Mouse (Mus musculus) fat pad, adult 2 months (tissue): ENCODE results near the gene Rexo5.

Experiments used
- DNase-seq: peaks from one replicate; pipeline ENCODE4 v3.0.0-alpha.2; 2011; ENCODE audit warnings: low read depth, low spot score; ENCODE audit errors: extremely low read depth

The Rexo5 gene

GRCm38 (mm10) chr7:119881229-119881628, 87.4 kb downstream of the Rexo5 start:
- no peak for DNase-seq

GRCm38 (mm10) chr7:119887887-119888286, 94.1 kb downstream of the Rexo5 start:
- no peak for DNase-seq

GRCm38 (mm10) chr7:119892198-119892597, 98.4 kb downstream of the Rexo5 start:
- DNase-seq: no peak

GRCm38 (mm10) chr7:119892742-119893141, 98.9 kb downstream of the Rexo5 start:
- no peak for DNase-seq

- DNase-seq: no peak
Observed at GRCm38 (mm10) chr7:119894818-119895544, 101.2 kb downstream of the Rexo5 start.

GRCm38 (mm10) chr7:119895639-119896512, 102.1 kb downstream of the Rexo5 start, which contains the start of the genes Lyrm1 and Dcun1d3:
Gene Lyrm1 (plus strand): TSS chr7:119895861.
Gene Dcun1d3 (minus strand): TSS chr7:119896298.
- DNase-seq: no peak

DNA sequence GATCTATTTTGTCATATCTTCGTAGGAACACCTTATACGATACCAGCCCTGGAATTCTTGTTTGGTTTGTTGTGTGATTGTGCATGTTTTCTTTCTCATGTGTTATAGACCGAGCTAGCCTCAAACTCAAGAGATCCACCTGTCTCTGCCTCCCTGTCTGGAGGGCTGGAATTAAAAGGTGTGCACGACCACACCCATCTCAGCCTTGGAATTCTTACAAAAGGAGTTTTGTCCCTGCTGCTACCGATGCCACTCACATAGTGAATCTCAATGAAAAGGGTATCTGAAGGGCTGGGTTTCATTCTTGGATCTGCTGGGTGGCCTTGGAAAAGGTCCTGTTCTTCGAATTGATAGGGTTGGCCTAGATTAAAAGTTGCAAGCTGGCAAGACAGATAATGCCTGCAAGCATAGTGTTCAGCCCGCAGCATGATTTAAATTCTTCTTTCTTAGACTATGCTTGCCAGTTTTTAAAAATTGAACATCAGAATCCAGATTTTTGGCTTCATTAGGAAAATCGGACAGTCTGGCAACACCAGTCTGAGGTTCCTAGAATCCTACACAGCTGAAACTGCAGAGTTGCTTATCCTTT, 103.8 kb downstream of the Rexo5 start:
- DNase-seq: no peak

DNA sequence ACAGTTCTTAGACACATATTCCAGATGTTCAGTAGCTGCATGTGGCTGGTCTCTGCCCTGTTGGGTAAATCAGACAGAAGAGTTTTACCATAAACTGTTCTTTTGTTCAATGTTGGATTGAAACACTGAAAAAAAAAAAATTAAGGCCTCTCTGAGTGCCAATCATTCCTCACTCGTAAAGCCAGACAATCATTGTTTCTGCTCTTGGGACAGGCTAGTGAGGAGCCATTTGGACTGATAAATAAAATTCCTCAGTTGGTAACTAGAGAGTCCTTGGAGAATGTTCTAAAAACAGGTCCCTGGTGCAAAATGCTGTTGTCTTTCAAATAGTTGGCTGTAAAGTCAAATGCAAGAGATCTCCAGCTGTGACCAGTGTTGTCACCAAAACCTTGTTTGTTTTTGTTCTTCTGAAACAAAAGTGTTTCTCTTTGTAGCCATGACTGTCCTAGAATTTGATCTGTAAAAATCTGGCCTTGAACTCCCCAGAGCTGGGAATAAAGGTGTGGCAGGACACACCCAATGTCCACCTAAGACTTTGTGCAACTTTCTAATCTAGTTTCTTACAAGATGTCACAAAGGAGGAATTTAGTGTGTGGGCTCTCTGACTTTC, 104.5 kb downstream of the Rexo5 start:
- no peak for DNase-seq
